Mouse (Mus musculus): ENCODE results near the gene Mmrn2. TPM values are rescaled to one million over a fixed set of nuclear protein-coding genes. Genes with fewer than 3 reads are reported as not detected.

Gene Mmrn2
- 18.5 TPM for polyA plus RNA-seq (2014; fragmentation: Illumina TruSeq; extraction: RNeasy Lipid Tissue Mini Kit (QIAGEN cat#74804); ENCODE audit: low read depth, low replicate concordance)

GRCm38 (mm10) chr14:34375415-34375904 lies at the start of gene Mmrn2:
TSS of gene Mmrn2 (plus strand) at chr14:34375465.

GRCm38 (mm10) chr14:34355301-34355700 lies 20.0 kb upstream of the Mmrn2 start, which contains the start of gene Fam25c:
TSS of gene Fam25c (minus strand) at chr14:34355433.

GRCm38 (mm10) chr14:34374577-34374976 lies 688 bp upstream of the Mmrn2 start, which contains the start of gene Sncg:
TSS of gene Sncg (minus strand) at chr14:34374789.

Other genes with a start within 250 kb of the Mmrn2 start
- gene Npy4r, start 223.0 kb upstream of the Mmrn2 start, polyA plus RNA-seq (2014; fragmentation: Illumina TruSeq; extraction: RNeasy Lipid Tissue Mini Kit (QIAGEN cat#74804); ENCODE audit: low read depth, low replicate concordance): not detected
- gene Gprin2, start 173.8 kb upstream of the Mmrn2 start, polyA plus RNA-seq (2014; fragmentation: Illumina TruSeq; extraction: RNeasy Lipid Tissue Mini Kit (QIAGEN cat#74804); ENCODE audit: low read depth, low replicate concordance): 2.2 TPM
- 0.35 TPM for gene Syt15, start 155.9 kb upstream of the Mmrn2 start, polyA plus RNA-seq (2014; fragmentation: Illumina TruSeq; extraction: RNeasy Lipid Tissue Mini Kit (QIAGEN cat#74804); ENCODE audit: low read depth, low replicate concordance)
- 23.3 TPM for gene Shld2, start 65.0 kb upstream of the Mmrn2 start, polyA plus RNA-seq (2014; fragmentation: Illumina TruSeq; extraction: RNeasy Lipid Tissue Mini Kit (QIAGEN cat#74804); ENCODE audit: low read depth, low replicate concordance)
- gene Glud1, start 64.7 kb upstream of the Mmrn2 start, polyA plus RNA-seq (2014; fragmentation: Illumina TruSeq; extraction: RNeasy Lipid Tissue Mini Kit (QIAGEN cat#74804); ENCODE audit: low read depth, low replicate concordance): 229 TPM
- not detected for gene Fam25c, start 20.0 kb upstream of the Mmrn2 start, polyA plus RNA-seq (2014; fragmentation: Illumina TruSeq; extraction: RNeasy Lipid Tissue Mini Kit (QIAGEN cat#74804); ENCODE audit: low read depth, low replicate concordance)
- gene Sncg, start 676 bp upstream of the Mmrn2 start, polyA plus RNA-seq (2014; fragmentation: Illumina TruSeq; extraction: RNeasy Lipid Tissue Mini Kit (QIAGEN cat#74804); ENCODE audit: low read depth, low replicate concordance): 1.3 TPM
- gene Bmpr1a, start 127.9 kb downstream of the Mmrn2 start, polyA plus RNA-seq (2014; fragmentation: Illumina TruSeq; extraction: RNeasy Lipid Tissue Mini Kit (QIAGEN cat#74804); ENCODE audit: low read depth, low replicate concordance): 203 TPM
- not detected for gene 9230112D13Rik, start 147.3 kb downstream of the Mmrn2 start, polyA plus RNA-seq (2014; fragmentation: Illumina TruSeq; extraction: RNeasy Lipid Tissue Mini Kit (QIAGEN cat#74804); ENCODE audit: low read depth, low replicate concordance)
- gene Ldb3, start 213.2 kb downstream of the Mmrn2 start, polyA plus RNA-seq (2014; fragmentation: Illumina TruSeq; extraction: RNeasy Lipid Tissue Mini Kit (QIAGEN cat#74804); ENCODE audit: low read depth, low replicate concordance): 3.6 TPM
- not detected for gene Opn4, start 224.7 kb downstream of the Mmrn2 start, polyA plus RNA-seq (2014; fragmentation: Illumina TruSeq; extraction: RNeasy Lipid Tissue Mini Kit (QIAGEN cat#74804); ENCODE audit: low read depth, low replicate concordance)

Measured in adrenal gland, adult 10 weeks (tissue).